Mouse (Mus musculus): Measurements from ENCODE around the gene Eif4e. TPM values are rescaled to one million over a fixed set of nuclear protein-coding genes. Genes with fewer than 3 reads are reported as not detected.
"Not testable (repeated sequence)": the region's sequence is repeated elsewhere in the genome, so short reads cannot be mapped to it uniquely, and the experiment has no call there.

Eif4e gene
- polyA plus RNA-seq, 2 experiments, result 205 to 327 TPM

GRCm38 (mm10) chr3:138542621-138543020, 16.6 kb downstream of the Eif4e start:
- Histone ChIP-seq H3K9me3 (ENCODE audit: control insufficient read depth, low read length) (no peaks in the 10 kb centered on the region), H3K4me2 (replicated peaks; ENCODE audit: low read depth, low read length, severe bottlenecking) (no peak overlapping the region), H3K9ac (ENCODE audit: low read depth, low read length, severe bottlenecking) (no peak overlapping the region), H3K4me3 (replicated peaks; ENCODE audit: low read length) (no peak overlapping the region), H3K4me1 (ENCODE audit: control insufficient read depth, insufficient read depth, low read length) (peaks cover 20% of the 10 kb centered on the region), H3K27ac (replicated peaks; ENCODE audit: low read depth, low read length) (no peak overlapping the region), H3K27me3 (ENCODE audit: control insufficient read depth, insufficient read depth, low read length) (no peaks in the 10 kb centered on the region), H3K36me3 (ENCODE audit: control insufficient read depth, insufficient read depth, low read length) (no peaks in the 10 kb centered on the region)
- ATAC-seq (ENCODE audit: low FRiP score, low read depth), result no peak
- no peak for DNase-seq (ENCODE audit: low spot score)
- 53% methylated on average over 3 of the region's 3 CpGs for WGBS
- no peak for TF ChIP-seq POLR2A (IDR thresholded peaks at IDR 0.05; ENCODE audit: borderline replicate concordance, extremely low read depth, insufficient read depth, insufficient read length)

GRCm38 (mm10) chr3:138544117-138544516, 18.1 kb downstream of the Eif4e start:
- H3K9ac ChIP-seq (ENCODE audit: low read depth, low read length, severe bottlenecking), result no peak overlapping the region
- H3K36me3 ChIP-seq (ENCODE audit: control insufficient read depth, insufficient read depth, low read length), result peaks cover 1% of the 10 kb centered on the region; the same call in 1 of the 2 replicates
- DNase-seq (ENCODE audit: low spot score), result no peak
- no peaks in the 10 kb centered on the region for H3K27me3 ChIP-seq (ENCODE audit: control insufficient read depth, insufficient read depth, low read length)
- peaks cover 22% of the 10 kb centered on the region for H3K4me1 ChIP-seq (ENCODE audit: control insufficient read depth, insufficient read depth, low read length)
- no peaks in the 10 kb centered on the region for H3K9me3 ChIP-seq (ENCODE audit: control insufficient read depth, low read length)
- no peak overlapping the region for H3K27ac ChIP-seq (replicated peaks; ENCODE audit: low read depth, low read length)
- 91% methylated on average over 4 of the region's 4 CpGs for WGBS
- H3K4me3 ChIP-seq (replicated peaks; ENCODE audit: low read length), result no peak overlapping the region
- no peak for TF ChIP-seq POLR2A (IDR thresholded peaks at IDR 0.05; ENCODE audit: borderline replicate concordance, extremely low read depth, insufficient read depth, insufficient read length)
- no peak overlapping the region for H3K4me2 ChIP-seq (replicated peaks; ENCODE audit: low read depth, low read length, severe bottlenecking)
- ATAC-seq (ENCODE audit: low FRiP score, low read depth), result no peak

GRCm38 (mm10) chr3:138546678-138547077, 20.7 kb downstream of the Eif4e start:
- ATAC-seq (ENCODE audit: low FRiP score, low read depth), result no peak
- WGBS, result 75% methylated on average over 2 of the region's 2 CpGs
- Histone ChIP-seq H3K27me3 (ENCODE audit: control insufficient read depth, insufficient read depth, low read length) (no peaks in the 10 kb centered on the region), H3K9ac (ENCODE audit: low read depth, low read length, severe bottlenecking) (no peak overlapping the region), H3K4me2 (replicated peaks; ENCODE audit: low read depth, low read length, severe bottlenecking) (no peak overlapping the region), H3K27ac (replicated peaks; ENCODE audit: low read depth, low read length) (no peak overlapping the region), H3K4me1 (ENCODE audit: control insufficient read depth, insufficient read depth, low read length) (peaks cover 22% of the 10 kb centered on the region; the same call in 1 of the 2 replicates), H3K36me3 (ENCODE audit: control insufficient read depth, insufficient read depth, low read length) (peaks cover 17% of the 10 kb centered on the region), H3K4me3 (replicated peaks; ENCODE audit: low read length) (no peak overlapping the region), H3K9me3 (ENCODE audit: control insufficient read depth, low read length) (no peaks in the 10 kb centered on the region)
- no peak for DNase-seq (ENCODE audit: low spot score)
- TF ChIP-seq POLR2A (IDR thresholded peaks at IDR 0.05; ENCODE audit: borderline replicate concordance, extremely low read depth, insufficient read depth, insufficient read length), result no peak

- no peak overlapping the region for H3K4me3 ChIP-seq (replicated peaks; ENCODE audit: low read length)
- H3K27me3 ChIP-seq (ENCODE audit: control insufficient read depth, insufficient read depth, low read length), result no peaks in the 10 kb centered on the region
- H3K9ac ChIP-seq (ENCODE audit: low read depth, low read length, severe bottlenecking), result no peak overlapping the region
- no peak overlapping the region for H3K4me2 ChIP-seq (replicated peaks; ENCODE audit: low read depth, low read length, severe bottlenecking)
- H3K36me3 ChIP-seq (ENCODE audit: control insufficient read depth, insufficient read depth, low read length), result peaks cover 34% of the 10 kb centered on the region
- ATAC-seq (ENCODE audit: low FRiP score, low read depth) (no peak), DNase-seq (ENCODE audit: low spot score) (no peak)
- no peaks in the 10 kb centered on the region for H3K9me3 ChIP-seq (ENCODE audit: control insufficient read depth, low read length)
- H3K27ac ChIP-seq (replicated peaks; ENCODE audit: low read depth, low read length), result no peak overlapping the region
- H3K4me1 ChIP-seq (ENCODE audit: control insufficient read depth, insufficient read depth, low read length), result peaks cover 15% of the 10 kb centered on the region; the same call in 1 of the 2 replicates
- no peak for TF ChIP-seq POLR2A (IDR thresholded peaks at IDR 0.05; ENCODE audit: borderline replicate concordance, extremely low read depth, insufficient read depth, insufficient read length)
- 73% methylated on average over 4 of the region's 4 CpGs for WGBS
Observed at GRCm38 (mm10) chr3:138549045-138549444, 23.1 kb downstream of the Eif4e start.

GRCm38 (mm10) chr3:138550336-138551123, 24.6 kb downstream of the Eif4e start:
- Histone ChIP-seq H3K27ac (replicated peaks; ENCODE audit: low read depth, low read length) (no peak overlapping the region), H3K27me3 (ENCODE audit: control insufficient read depth, insufficient read depth, low read length) (no peaks in the 10 kb centered on the region), H3K9ac (ENCODE audit: low read depth, low read length, severe bottlenecking) (no peak overlapping the region), H3K4me2 (replicated peaks; ENCODE audit: low read depth, low read length, severe bottlenecking) (no peak overlapping the region), H3K9me3 (ENCODE audit: control insufficient read depth, low read length) (no peaks in the 10 kb centered on the region), H3K4me1 (ENCODE audit: control insufficient read depth, insufficient read depth, low read length) (peaks cover 5% of the 10 kb centered on the region; the same call in 1 of the 2 replicates), H3K36me3 (ENCODE audit: control insufficient read depth, insufficient read depth, low read length) (peaks cover 39% of the 10 kb centered on the region), H3K4me3 (replicated peaks; ENCODE audit: low read length) (no peak overlapping the region)
- TF ChIP-seq POLR2A (IDR thresholded peaks at IDR 0.05; ENCODE audit: borderline replicate concordance, extremely low read depth, insufficient read depth, insufficient read length), result no peak
- no peak for DNase-seq (ENCODE audit: low spot score)
- ATAC-seq (ENCODE audit: low FRiP score, low read depth), result no peak
- WGBS, result 93% methylated on average over 19 of the region's 19 CpGs

- ATAC-seq (ENCODE audit: low FRiP score, low read depth), result not testable (repeated sequence)
Observed at GRCm38 (mm10) chr3:138555279-138555678, 29.3 kb downstream of the Eif4e start.

More at GRCm38 (mm10) chr3:138555279-138555678, 29.3 kb downstream of the Eif4e start:
- H3K27me3 ChIP-seq (ENCODE audit: control insufficient read depth, insufficient read depth, low read length); H3K9me3 ChIP-seq (ENCODE audit: control insufficient read depth, low read length); DNase-seq (ENCODE audit: low spot score); H3K9ac ChIP-seq (ENCODE audit: low read depth, low read length, severe bottlenecking); H3K4me2 ChIP-seq (replicated peaks; ENCODE audit: low read depth, low read length, severe bottlenecking); H3K27ac ChIP-seq (replicated peaks; ENCODE audit: low read depth, low read length); H3K4me1 ChIP-seq (ENCODE audit: control insufficient read depth, insufficient read depth, low read length); H3K4me3 ChIP-seq (replicated peaks; ENCODE audit: low read length): not testable (repeated sequence)
- peaks cover 67% of the 10 kb centered on the region for H3K36me3 ChIP-seq (ENCODE audit: control insufficient read depth, insufficient read depth, low read length)
- WGBS, result 93% methylated on average over 8 of the region's 8 CpGs
